In genomic region chr15:98664042-98664907, GRCm38 (mm10) we compare ENCODE assay signal across 11 mouse cellular contexts. TPM values are rescaled to one million over a fixed set of nuclear protein-coding genes. Genes with fewer than 3 reads are reported as not detected.
DNase-seq lines count a peak whose midpoint lies in the region; ATAC-seq and TF ChIP-seq lines count a peak whose summit lies in the region.
"Had no signal": no experiment of that assay in that cellular context is flagged by ENCODE, and none has a peak within 500 bp of the region (broad histone marks: within the 10 kb centered on the region; RNA-seq: fewer than 3 reads in every experiment).

No protein-coding gene starts in this region.

- TF ChIP-seq POLR2A in cerebellum, adult 2 months (IDR thresholded peaks at IDR 0.05; ENCODE audit: borderline replicate concordance, insufficient read depth, low read length) = no peak

- H3K4me2 ChIP-seq in kidney, postnatal 0 days (ENCODE audit: low read length) = no peak overlapping the region
- no peak overlapping the region for H3K4me2 ChIP-seq in kidney, embryonic 16.5 days (replicated peaks; ENCODE audit: low read depth, low read length)
- H3K4me2 ChIP-seq in embryonic facial prominence, embryonic 14.5 days (ENCODE audit: low read depth, low read length) = no peak overlapping the region

- H3K27ac ChIP-seq in cerebellum, adult 2 months (ENCODE audit: insufficient read depth, low read length) = no peak overlapping the region
- H3K27ac ChIP-seq in kidney, postnatal 0 days = no peak overlapping the region
- H3K27ac ChIP-seq in kidney, embryonic 16.5 days (ENCODE audit: low read length) = no peak overlapping the region
- no peak overlapping the region for H3K27ac ChIP-seq in embryonic facial prominence, embryonic 14.5 days (replicated peaks; ENCODE audit: low read depth, low read length)

- H3K79me2 ChIP-seq in C2C12 (ENCODE audit: control insufficient read depth, insufficient read depth) = peaks cover 35% of the 10 kb centered on the region

- 67% methylated on average over 11 of the region's 11 CpGs for WGBS in cerebellum, adult 2 months
- WGBS in kidney, postnatal 0 days = 78% methylated on average over 11 of the region's 11 CpGs
- WGBS in kidney, embryonic 16.5 days = 77% methylated on average over 11 of the region's 11 CpGs
- WGBS in embryonic facial prominence, embryonic 14.5 days = 80% methylated on average over 11 of the region's 11 CpGs

- no peaks in the 10 kb centered on the region for H3K9me3 ChIP-seq in kidney, postnatal 0 days (replicated peaks; ENCODE audit: low read length)
- H3K9me3 ChIP-seq in kidney, embryonic 16.5 days (ENCODE audit: low read length) = no peaks in the 10 kb centered on the region
- no peaks in the 10 kb centered on the region for H3K9me3 ChIP-seq in embryonic facial prominence, embryonic 14.5 days (ENCODE audit: control insufficient read depth, low read length)

- peaks cover 29% of the 10 kb centered on the region for H3K79me3 ChIP-seq in C2C12 (ENCODE audit: low read depth)

- no peaks in the 10 kb centered on the region for H3K4me1 ChIP-seq in cerebellum, adult 2 months (ENCODE audit: control insufficient read depth, insufficient read depth, low read length)
- H3K4me1 ChIP-seq in kidney, postnatal 0 days (replicated peaks; ENCODE audit: insufficient read depth, low read length) = no peaks in the 10 kb centered on the region
- H3K4me1 ChIP-seq in kidney, embryonic 16.5 days (ENCODE audit: insufficient read depth, low read length) = peaks cover 10% of the 10 kb centered on the region; the same call in 1 of the 2 replicates
- 0 out of 2 replicates have a peak, but pooled peaks cover 3% of the 10 kb centered on the region for H3K4me1 ChIP-seq in embryonic facial prominence, embryonic 14.5 days (ENCODE audit: control insufficient read depth, insufficient read depth, low read length)

- DNase-seq in cerebellum, adult 2 months = peak in 1 of 2 experiments; percentile 37
- no peak for DNase-seq in cerebellum, adult 11 months
- DNase-seq in kidney, postnatal 0 days (ENCODE audit: low spot score) = peak; percentile 89
- DNase-seq in embryonic facial prominence, embryonic 14.5 days (ENCODE audit: low spot score) = peak; percentile 56
- no peak for DNase-seq in urinary bladder, postnatal 4 days (ENCODE audit: low spot score in 2 of 2)
- DNase-seq: adrenal gland, adult 2 months; cerebellum, postnatal 36 days had no signal

- no peak overlapping the region for H3ac ChIP-seq in C2C12 (ENCODE audit: control insufficient read depth, insufficient read length, low read depth)

- no peak for ATAC-seq in kidney, postnatal 0 days (replicated peaks; ENCODE audit: low FRiP score, low read depth)
- no peak for ATAC-seq in kidney, embryonic 16.5 days (ENCODE audit: low FRiP score, low TSS enrichment)
- no peak for ATAC-seq in embryonic facial prominence, embryonic 14.5 days (ENCODE audit: low read depth)
- no peak for ATAC-seq in erythroblast, adult 5-6 weeks (replicated peaks; ENCODE audit: low FRiP score, poor library complexity, severe bottlenecking)

- peak; percentile 43; the same call in 1 of the 2 replicates for TF ChIP-seq CTCF in cerebellum, adult 2 months (IDR thresholded peaks at IDR 0.05; ENCODE audit: borderline replicate concordance, insufficient read depth, low read depth, low read length)
- TF ChIP-seq CTCF in kidney, postnatal 0 days (IDR thresholded peaks at IDR 0.05; ENCODE audit: low read depth) = peak; percentile 61
- peak; percentile 14 for TF ChIP-seq CTCF in C2C12 (IDR thresholded peaks at IDR 0.05; ENCODE audit: control insufficient read depth, insufficient read depth, insufficient read length)

- H3K27me3 ChIP-seq in cerebellum, adult 2 months (ENCODE audit: control insufficient read depth, insufficient read depth, low read length) = no peaks in the 10 kb centered on the region
- no peaks in the 10 kb centered on the region for H3K27me3 ChIP-seq in kidney, postnatal 0 days (ENCODE audit: insufficient read depth, low read length)
- H3K27me3 ChIP-seq in kidney, embryonic 16.5 days (ENCODE audit: insufficient read depth, low read length) = no peaks in the 10 kb centered on the region
- no peaks in the 10 kb centered on the region for H3K27me3 ChIP-seq in C2C12 (ENCODE audit: control insufficient read depth, insufficient read depth, insufficient read length)
- no peaks in the 10 kb centered on the region for H3K27me3 ChIP-seq in embryonic facial prominence, embryonic 14.5 days (replicated peaks; ENCODE audit: control insufficient read depth, insufficient read depth, low read length)

- H3K36me3 ChIP-seq in kidney, postnatal 0 days (ENCODE audit: insufficient read depth, low read length) = no peaks in the 10 kb centered on the region
- H3K36me3 ChIP-seq in kidney, embryonic 16.5 days (ENCODE audit: insufficient read depth, low read length) = 0 out of 2 replicates have a peak, but pooled peaks cover 3% of the 10 kb centered on the region
- peaks cover 21% of the 10 kb centered on the region for H3K36me3 ChIP-seq in C2C12 (ENCODE audit: control insufficient read depth, insufficient read depth)
- H3K36me3 ChIP-seq in embryonic facial prominence, embryonic 14.5 days (ENCODE audit: control insufficient read depth, insufficient read depth, low read length) = peaks cover 8% of the 10 kb centered on the region; the same call in 1 of the 2 replicates

- no peak overlapping the region for H3K9ac ChIP-seq in kidney, postnatal 0 days (ENCODE audit: low read depth, low read length)
- H3K9ac ChIP-seq in kidney, embryonic 16.5 days (replicated peaks; ENCODE audit: low read length) = no peak overlapping the region
- H3K9ac ChIP-seq in embryonic facial prominence, embryonic 14.5 days (ENCODE audit: low read depth, low read length) = no peak overlapping the region

- no peak overlapping the region for H3K4me3 ChIP-seq in cerebellum, adult 2 months (replicated peaks; ENCODE audit: insufficient read depth, low read depth, low read length)
- H3K4me3 ChIP-seq in kidney, postnatal 0 days (replicated peaks; ENCODE audit: low read depth, low read length) = no peak overlapping the region
- H3K4me3 ChIP-seq in kidney, embryonic 16.5 days (ENCODE audit: low read length) = no peak overlapping the region
- H3K4me3 ChIP-seq in C2C12 (ENCODE audit: insufficient read depth, poor library complexity, severe bottlenecking) = no peak overlapping the region
- no peak overlapping the region for H3K4me3 ChIP-seq in embryonic facial prominence, embryonic 14.5 days (ENCODE audit: low read depth, low read length)

TF ChIP-seq in C2C12, 6 proteins besides CTCF, POLR2A, EP300 and RAD21 (continues in another document):
- TF ChIP-seq MAX (IDR thresholded peaks at IDR 0.05) = no peak
- no peak for TF ChIP-seq USF1 (IDR thresholded peaks at IDR 0.05; ENCODE audit: low read depth)
- no peak for TF ChIP-seq CEBPB (IDR thresholded peaks at IDR 0.05; ENCODE audit: low read depth)
- TF ChIP-seq MYOG (IDR thresholded peaks at IDR 0.05; ENCODE audit: control insufficient read depth, extremely low read depth, insufficient read length) = no peak

RNA-seq across cellular contexts. Expression of gene Ddx23, which starts 1.6 kb away (rescaled TPM):
- 69.4 and 71.7 TPM in 2 replicates for polyA plus RNA-seq in cerebellum, adult 2 months (2012; rRNA removed)
- polyA plus RNA-seq in kidney, postnatal 0 days (2015; fragmentation: Nextera tagmentation; extraction: Ambion mirVana) = 14.6 and 17.6 TPM in 2 replicates
- polyA plus RNA-seq in kidney, embryonic 16.5 days (2015; fragmentation: Nextera tagmentation; extraction: Ambion mirVana) = 19.0 and 27.1 TPM in 2 replicates
- polyA plus RNA-seq in C2C12 (2012; fragmentation: generic; extraction: Trizol) = 140 TPM
- polyA plus RNA-seq in embryonic facial prominence, embryonic 14.5 days (2014; fragmentation: Nextera tagmentation; extraction: Ambion mirVana) = 21.5 and 23.4 TPM in 2 replicates
- total RNA-seq in erythroblast, adult 5-6 weeks (2015; ENCODE audit: low replicate concordance) = 9.4 and 10.4 TPM in 2 replicates
- 32.3 and 40.2 TPM in 2 replicates for total RNA-seq in erythroblast, adult 5-6 weeks (2017; ENCODE audit: low replicate concordance)

RNA-seq across cellular contexts. Expression of gene Rnd1, which starts 13.0 kb away (rescaled TPM):
- polyA plus RNA-seq in cerebellum, adult 2 months (2012; rRNA removed) = 42.4 and 47.4 TPM in 2 replicates
- 0.50 and 0.66 TPM in 2 replicates for polyA plus RNA-seq in kidney, postnatal 0 days (2015; fragmentation: Nextera tagmentation; extraction: Ambion mirVana)
- 0.45 and 0.75 TPM in 2 replicates for polyA plus RNA-seq in kidney, embryonic 16.5 days (2015; fragmentation: Nextera tagmentation; extraction: Ambion mirVana)
- 10.5 TPM for polyA plus RNA-seq in C2C12 (2012; fragmentation: generic; extraction: Trizol)
- polyA plus RNA-seq in embryonic facial prominence, embryonic 14.5 days (2014; fragmentation: Nextera tagmentation; extraction: Ambion mirVana) = 0.42 TPM in 2 replicates
- total RNA-seq in erythroblast, adult 5-6 weeks (2015; ENCODE audit: low replicate concordance) = 4.4 TPM in 1 of 2 replicates, not detected in the other
- total RNA-seq in erythroblast, adult 5-6 weeks (2017; ENCODE audit: low replicate concordance) = 0.42 and 2.2 TPM in 2 replicates

RNA-seq across cellular contexts. Expression of gene Cacnb3, which starts 33.6 kb away (rescaled TPM):
- 65.4 and 69.7 TPM in 2 replicates for polyA plus RNA-seq in cerebellum, adult 2 months (2012; rRNA removed)
- 19.8 and 22.4 TPM in 2 replicates for polyA plus RNA-seq in kidney, postnatal 0 days (2015; fragmentation: Nextera tagmentation; extraction: Ambion mirVana)
- 34.4 and 34.9 TPM in 2 replicates for polyA plus RNA-seq in kidney, embryonic 16.5 days (2015; fragmentation: Nextera tagmentation; extraction: Ambion mirVana)
- polyA plus RNA-seq in C2C12 (2012; fragmentation: generic; extraction: Trizol) = 112 TPM
- polyA plus RNA-seq in embryonic facial prominence, embryonic 14.5 days (2014; fragmentation: Nextera tagmentation; extraction: Ambion mirVana) = 29.0 and 37.0 TPM in 2 replicates
- total RNA-seq in erythroblast, adult 5-6 weeks (2015; ENCODE audit: low replicate concordance) = not detected in 2 replicates
- total RNA-seq in erythroblast, adult 5-6 weeks (2017; ENCODE audit: low replicate concordance) = not detected in 2 replicates

RNA-seq across cellular contexts. Expression of gene Ccdc65, which starts 43.7 kb away (rescaled TPM):
- polyA plus RNA-seq in cerebellum, adult 2 months (2012; rRNA removed) = 4.8 TPM in 2 replicates
- polyA plus RNA-seq in kidney, postnatal 0 days (2015; fragmentation: Nextera tagmentation; extraction: Ambion mirVana) = 0.74 and 0.75 TPM in 2 replicates
- polyA plus RNA-seq in kidney, embryonic 16.5 days (2015; fragmentation: Nextera tagmentation; extraction: Ambion mirVana) = 0.95 and 1.1 TPM in 2 replicates
- 0.48 TPM for polyA plus RNA-seq in C2C12 (2012; fragmentation: generic; extraction: Trizol)
- polyA plus RNA-seq in embryonic facial prominence, embryonic 14.5 days (2014; fragmentation: Nextera tagmentation; extraction: Ambion mirVana) = 1.7 and 3.9 TPM in 2 replicates
- not detected in 2 replicates for total RNA-seq in erythroblast, adult 5-6 weeks (2015; ENCODE audit: low replicate concordance)
- not detected in 2 replicates for total RNA-seq in erythroblast, adult 5-6 weeks (2017; ENCODE audit: low replicate concordance)
- total RNA-seq: megakaryocyte, adult 5-6 weeks had no signal

RNA-seq across cellular contexts. Expression of gene Adcy6, which starts 54.4 kb away (rescaled TPM):
- polyA plus RNA-seq in cerebellum, adult 2 months (2012; rRNA removed) = 31.1 and 31.3 TPM in 2 replicates
- 16.8 and 17.0 TPM in 2 replicates for polyA plus RNA-seq in kidney, postnatal 0 days (2015; fragmentation: Nextera tagmentation; extraction: Ambion mirVana)
- polyA plus RNA-seq in kidney, embryonic 16.5 days (2015; fragmentation: Nextera tagmentation; extraction: Ambion mirVana) = 24.4 and 26.0 TPM in 2 replicates
- 52.6 TPM for polyA plus RNA-seq in C2C12 (2012; fragmentation: generic; extraction: Trizol)
- 14.9 and 18.8 TPM in 2 replicates for polyA plus RNA-seq in embryonic facial prominence, embryonic 14.5 days (2014; fragmentation: Nextera tagmentation; extraction: Ambion mirVana)
- 4.8 and 26.8 TPM in 2 replicates for total RNA-seq in erythroblast, adult 5-6 weeks (2015; ENCODE audit: low replicate concordance)
- total RNA-seq in erythroblast, adult 5-6 weeks (2017; ENCODE audit: low replicate concordance) = 33.2 and 42.9 TPM in 2 replicates

Comparison
In these comparisons a context has a peak if more than half of its experiments do, and no peak if none do; other contexts are left out.
1. DNase-seq: peak in kidney, postnatal 0 days (single experiment) and embryonic facial prominence, embryonic 14.5 days (single experiment); none in cerebellum, adult 11 months (single experiment) and urinary bladder, postnatal 4 days (0 of 2).
2. Peak in every context shown above with its lines, with median percentiles within 50 percentile points of each other: CTCF ChIP-seq.